Mouse (Mus musculus) cerebellum, postnatal 10 days (tissue): ENCODE results near the gene Clec4b1.
"Not testable (repeated sequence)": the region's sequence is repeated elsewhere in the genome, so short reads cannot be mapped to it uniquely, and the experiment has no call there.

Source experiments
- DNase-seq, 2 experiments: peaks; one replicate each; pipeline ENCODE4 v3.0.0; 2021; ENCODE audit warnings: mixed read lengths in 2 of 2

Clec4b1 gene

DNA sequence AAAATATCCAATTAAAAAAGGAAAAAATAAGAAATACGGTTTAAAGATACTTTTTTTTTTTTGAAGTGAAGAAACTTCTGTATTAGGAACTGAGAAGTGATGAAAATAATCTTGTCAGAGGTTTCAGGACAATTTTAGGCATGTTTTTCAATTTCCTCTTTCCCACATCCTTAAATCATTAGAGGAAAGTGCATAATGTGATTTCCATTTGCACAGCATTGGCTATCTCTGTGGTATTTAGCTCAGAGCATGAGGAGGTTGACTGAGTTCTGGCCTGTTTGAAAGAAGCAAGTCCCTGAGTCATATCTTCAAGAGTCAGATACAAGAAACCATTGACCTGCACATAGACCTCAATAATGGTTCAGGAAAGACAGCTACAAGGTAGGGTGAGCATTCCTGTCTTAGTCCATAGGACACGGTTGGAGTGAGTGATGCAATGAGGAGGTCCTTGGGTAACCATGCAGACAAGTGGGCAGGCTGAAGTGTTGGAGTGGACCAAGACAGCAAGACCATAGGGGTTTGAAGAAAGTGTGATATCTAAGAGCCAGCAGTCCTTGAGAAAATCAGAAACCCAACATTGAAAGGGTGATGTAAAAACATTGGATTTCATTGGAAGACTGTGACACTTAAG, at the start of gene Clec4b1:
Gene Clec4b1 (plus strand): TSS at position 221 of the 631 bp plus-strand sequence.
- no peak for DNase-seq

DNA sequence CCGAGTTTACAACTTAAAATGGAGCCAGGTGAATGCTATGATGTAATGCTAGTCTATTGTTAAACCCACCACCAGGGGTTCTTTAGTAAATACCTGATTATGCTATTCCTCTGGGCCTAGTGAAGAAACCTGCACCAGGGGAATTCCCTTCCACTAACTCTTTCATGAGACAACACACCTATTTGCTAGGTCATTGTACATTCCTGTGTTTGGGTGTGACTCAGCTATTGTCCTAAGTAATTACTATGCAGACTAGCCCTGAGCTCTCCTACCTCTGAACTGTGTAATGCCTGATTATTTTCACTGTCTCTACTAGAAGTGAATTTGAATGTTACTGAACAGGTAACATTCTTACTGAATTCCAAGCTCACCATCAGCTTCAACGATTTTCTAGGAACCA, 45.1 kb upstream of the Clec4b1 start:
- not testable (repeated sequence) for DNase-seq

DNA sequence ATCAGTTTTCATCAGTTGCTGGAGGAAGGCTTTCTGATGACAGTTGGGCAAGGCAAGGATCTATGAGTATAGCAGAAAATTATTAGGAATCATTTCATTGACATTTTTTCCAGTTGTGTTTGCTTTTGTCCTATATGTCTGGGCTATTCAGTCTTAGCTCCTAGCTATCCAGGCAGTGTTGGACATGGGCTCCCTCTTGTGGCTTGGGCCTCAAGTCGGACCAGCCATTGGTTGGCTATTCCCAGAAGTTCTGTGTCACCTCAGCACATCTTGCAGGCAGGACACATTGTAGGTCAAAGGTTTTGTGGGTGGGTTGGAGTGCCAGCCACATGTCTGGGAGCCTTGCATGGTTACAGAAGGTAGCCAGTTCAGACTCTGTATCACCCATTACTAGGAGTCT, 44.2 kb upstream of the Clec4b1 start:
- DNase-seq = peak in 1 of 2 experiments; percentile 4

DNA sequence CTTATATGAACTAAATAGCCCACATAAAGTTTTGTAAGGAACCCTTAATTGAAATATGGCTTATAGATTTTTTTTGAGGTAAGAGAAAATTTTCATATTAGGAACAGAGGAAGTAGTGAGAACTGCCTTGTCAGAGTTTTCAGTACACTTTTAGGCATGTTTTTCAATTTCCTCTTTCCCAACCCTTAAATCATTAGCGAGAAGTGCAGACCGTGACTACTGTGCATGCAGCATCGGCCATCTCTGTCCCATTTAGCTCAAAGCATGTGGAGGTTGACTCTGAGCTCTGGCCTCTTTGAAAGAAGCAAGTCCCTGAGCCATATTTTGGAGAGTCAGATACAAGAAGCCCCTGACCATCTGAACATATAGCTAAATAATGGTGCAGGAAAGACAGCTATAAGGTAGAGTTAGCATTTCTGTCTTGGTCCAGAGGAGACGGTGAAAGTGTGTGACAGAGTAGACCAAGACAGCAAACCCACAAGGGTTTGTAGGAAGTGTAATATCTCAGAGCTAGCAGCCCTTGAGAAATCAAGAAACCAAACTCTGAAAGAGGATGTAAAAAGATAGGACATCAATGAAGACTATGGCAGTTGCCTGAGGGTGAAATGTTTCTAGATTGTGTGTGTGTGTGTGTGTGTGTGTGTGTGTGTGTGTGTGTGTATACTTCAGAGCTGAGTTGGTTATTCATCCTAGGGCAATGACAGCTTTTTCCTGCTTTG, 45.5 kb downstream of the Clec4b1 start:
- DNase-seq = no peak

DNA sequence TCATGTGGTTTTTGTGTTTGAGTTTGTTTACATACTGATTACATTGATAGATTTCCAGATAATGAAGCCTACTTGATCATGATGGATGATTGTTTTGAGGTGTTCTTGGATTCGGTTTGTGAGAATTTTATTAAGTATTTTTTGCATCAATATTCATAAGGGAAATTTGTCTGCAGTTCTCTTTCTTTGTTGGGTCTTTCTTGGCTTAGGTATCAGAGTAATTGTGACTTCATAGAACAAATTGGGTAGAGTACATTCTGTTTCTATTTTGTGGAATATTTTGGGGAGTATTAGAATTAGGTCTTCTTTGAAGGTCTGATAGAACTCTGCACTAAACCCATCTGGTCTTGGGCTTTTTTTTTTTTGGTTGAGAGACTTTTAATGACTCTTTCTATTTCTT, 56.4 kb downstream of the Clec4b1 start, which contains the start of gene Clec4a2:
Gene Clec4a2 (plus strand): TSS at position 301 of the 400 bp plus-strand sequence.
- not testable (repeated sequence) for DNase-seq
